Mouse (Mus musculus) layer of hippocampus, adult 8-10 months (tissue): Measurements from ENCODE around the gene Higd1b. TPM values are rescaled to one million over a fixed set of nuclear protein-coding genes. Genes with fewer than 3 reads are reported as not detected.

Experiments
- DNase-seq, 2 experiments: peaks; one replicate each; pipeline ENCODE4 v3.0.0; 2022; ENCODE audit warnings: low spot score in 2 of 2
- total RNA-seq, 4 experiments: library from RNA; stranded (reverse); gene quantifications; 2 replicates each; pipeline ENCODE4 v1.2.4; 2022

The Higd1b gene
- 1 to 10 TPM; 5.1 to 7.3 (median 6.2) TPM for total RNA-seq

DNA sequence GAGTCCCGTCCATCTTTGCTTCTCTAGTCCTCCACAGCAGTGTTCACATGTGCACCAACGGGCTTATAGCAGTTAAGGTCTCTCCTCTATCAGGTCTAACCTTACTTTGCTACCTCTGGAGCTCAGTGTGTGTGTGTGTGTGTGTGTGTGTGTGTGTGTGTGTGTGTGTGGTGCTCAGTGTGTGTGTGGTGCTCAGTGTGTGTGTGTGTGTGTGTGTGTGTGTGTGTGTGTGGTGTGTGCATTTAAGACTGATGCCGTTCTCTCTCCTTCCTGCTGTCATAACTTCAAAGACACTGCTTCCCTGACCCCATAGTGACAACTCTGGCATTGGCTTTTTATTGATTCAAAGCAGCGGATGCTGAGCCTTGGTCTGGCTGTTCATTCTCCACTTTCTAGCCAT lies at the start of gene Higd1b:
Higd1b (plus strand) TSS at position 301 of the 400 bp plus-strand sequence.
- DNase-seq, result no peak

DNA sequence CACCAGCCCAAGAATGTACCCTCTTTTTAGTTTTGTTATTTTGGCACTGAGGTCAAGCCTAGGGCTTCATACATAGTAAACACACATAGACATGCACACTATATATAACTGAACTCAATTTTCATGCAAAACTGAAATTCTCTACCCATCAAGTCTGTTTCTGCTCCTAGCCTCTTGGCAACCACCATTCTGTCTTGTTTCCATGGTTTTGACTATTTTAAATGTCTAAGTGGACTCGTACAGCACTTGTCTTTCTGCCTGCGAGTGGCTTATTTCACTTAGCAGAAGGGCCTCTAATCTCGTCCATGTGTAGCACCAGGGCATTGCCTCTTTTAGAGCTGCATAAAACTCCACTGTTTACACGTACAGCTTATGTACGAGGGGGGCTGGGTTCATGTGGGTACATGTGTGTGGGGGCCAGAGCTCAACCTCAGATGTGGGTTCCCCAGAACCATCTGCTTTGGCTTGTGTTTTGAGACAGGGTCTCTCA lies 47.9 kb upstream of the Higd1b start:
- no peak for DNase-seq

DNA sequence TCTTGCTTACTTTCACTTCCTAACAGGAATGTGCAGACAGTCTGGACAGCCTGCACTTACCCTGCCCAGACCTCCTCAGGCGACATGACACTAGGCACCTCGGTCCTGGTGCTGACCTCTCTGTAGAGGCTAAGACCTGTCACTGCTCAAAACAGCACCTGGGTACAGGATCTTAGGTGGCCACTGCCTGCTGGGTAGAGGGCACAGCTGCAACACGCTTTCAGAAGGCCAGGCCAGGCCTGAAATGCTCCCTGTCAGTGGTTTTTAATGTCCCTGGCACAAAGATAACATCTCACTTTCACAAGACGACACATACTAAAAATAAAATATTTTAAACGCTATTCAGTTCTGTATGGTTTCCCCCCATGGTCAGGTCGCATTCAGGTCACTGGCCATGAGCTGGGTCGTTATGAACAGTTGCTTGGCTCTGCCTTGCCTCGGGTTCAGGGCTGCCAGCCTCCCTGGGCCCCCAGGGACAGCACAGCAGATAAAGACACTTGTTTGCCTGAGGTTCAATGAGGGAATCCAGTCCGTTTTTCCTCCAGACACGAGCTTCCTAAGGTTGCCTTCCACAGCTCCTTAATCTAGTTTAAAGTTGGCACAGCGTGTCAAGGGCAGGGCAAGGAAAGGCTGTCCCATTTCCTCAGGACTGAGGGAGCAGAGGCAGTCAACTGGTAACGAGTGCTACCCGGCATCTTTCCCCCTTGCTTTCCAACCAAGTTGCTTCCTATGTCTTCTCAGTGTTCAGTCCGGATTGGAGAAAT lies 43.8 kb upstream of the Higd1b start:
- no peak for DNase-seq

DNA sequence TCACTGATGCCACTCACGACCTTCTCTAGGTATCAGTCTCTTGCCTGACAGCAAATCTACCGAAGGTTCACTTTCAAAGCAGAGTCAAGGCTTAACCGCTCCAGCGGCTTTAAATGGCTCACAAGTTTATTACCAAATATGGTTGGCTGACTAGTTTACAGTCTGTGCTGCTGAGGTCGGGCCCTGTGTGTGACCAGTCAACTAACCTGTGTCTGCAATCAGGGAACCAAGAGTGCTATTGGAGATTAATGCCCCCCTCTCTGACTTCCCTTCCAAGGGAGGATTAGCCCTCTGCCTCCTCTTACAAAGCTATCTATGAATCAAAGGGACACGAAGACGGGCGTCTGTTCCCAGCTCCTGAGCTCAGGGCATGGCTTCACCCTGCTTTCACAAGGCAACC lies 41.5 kb upstream of the Higd1b start:
- DNase-seq, result no peak

DNA sequence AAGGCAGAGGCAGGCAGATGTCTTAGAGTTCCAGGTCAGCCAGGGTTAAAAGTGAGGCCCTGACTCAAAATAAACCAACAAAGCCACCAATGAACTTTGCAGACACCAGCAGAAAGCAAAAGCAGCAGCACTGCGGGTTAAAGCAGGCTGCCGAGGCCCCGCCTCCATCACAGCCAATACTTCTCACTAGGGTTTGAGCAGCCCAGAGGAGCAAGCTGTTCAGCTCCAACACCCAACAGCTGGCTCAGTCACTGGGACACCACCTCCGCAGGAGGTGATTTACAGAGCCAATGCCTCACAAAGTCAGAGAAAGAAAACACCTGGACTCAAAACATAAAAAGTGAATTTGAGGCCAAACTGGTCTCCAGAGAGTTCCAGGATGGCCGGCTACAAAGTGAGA lies 32.2 kb upstream of the Higd1b start:
- DNase-seq, result no peak

DNA sequence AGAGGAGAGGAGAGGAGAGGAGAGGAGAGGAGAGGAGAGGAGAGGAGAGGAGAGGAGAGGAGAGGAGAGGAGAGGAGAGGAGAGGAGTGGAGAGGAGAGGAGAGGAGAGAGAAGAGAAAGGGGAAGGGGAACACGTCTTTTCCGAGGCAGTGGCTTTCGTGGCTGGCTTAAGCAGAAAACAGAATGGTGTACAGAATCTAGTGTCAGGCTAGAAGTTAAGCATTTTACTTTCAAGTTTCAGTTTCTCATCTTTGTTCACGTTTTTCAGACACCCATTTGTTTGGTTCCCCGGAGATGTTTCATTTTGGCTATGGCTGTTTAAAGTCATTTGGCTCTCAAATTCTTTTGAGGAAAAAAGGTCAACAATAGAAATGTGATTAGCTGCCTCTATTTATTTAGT lies 27.4 kb upstream of the Higd1b start:
- no peak for DNase-seq

DNA sequence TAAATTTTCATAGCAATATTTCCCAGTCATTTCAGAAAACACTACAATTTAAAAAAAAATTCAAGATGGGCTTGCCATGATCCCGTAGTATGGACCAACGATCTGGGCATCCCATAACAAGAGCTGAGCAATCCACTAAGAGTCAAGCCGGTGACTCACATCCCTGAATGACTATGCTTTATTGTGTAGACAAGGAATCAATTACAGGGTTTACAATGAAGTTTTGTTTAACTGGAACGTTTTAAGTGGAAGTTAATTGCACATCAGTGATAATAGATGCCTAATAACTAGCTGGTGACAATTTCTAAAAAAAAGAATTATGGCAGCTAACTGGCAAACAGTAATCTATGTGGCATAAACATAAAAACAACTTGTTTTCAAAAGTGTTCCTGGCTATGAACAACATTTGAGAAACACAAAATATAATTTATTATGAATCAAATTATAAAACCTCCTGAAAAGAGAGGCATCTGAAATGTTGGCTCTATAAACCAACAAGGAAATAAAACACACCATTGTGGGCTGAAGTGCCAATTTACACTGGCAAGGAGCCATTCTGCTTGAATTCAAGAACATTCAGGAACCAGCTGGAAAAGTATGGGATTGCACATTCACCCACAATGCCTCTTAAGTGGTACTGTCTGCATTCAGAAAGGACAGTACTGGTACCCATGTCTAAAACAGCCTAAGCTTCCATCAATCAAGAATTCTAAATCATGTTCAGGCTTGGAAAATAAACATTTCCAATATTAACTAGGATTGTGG lies 24.7 kb upstream of the Higd1b start:
- peak in 1 of 2 experiments; percentile 17 for DNase-seq

DNA sequence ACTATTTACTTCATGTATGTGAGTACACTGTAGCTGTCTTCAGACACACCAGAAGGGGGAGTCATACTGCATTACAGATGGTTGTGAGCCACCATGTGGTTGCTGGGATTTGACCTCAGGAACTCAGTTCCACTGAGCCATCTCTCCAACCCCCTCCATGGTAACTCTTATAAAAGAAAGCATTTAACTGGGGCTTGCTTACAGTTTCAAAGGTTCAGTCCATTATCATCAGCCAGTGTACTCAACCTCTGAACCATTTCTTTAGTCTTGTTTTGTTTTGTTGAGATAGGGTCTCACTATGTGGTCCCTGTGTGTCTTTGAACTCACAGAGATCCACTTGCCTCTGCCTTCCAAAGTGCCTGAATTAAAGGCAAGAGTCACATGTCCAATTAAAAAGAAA lies 20.8 kb upstream of the Higd1b start:
- no peak for DNase-seq

DNA sequence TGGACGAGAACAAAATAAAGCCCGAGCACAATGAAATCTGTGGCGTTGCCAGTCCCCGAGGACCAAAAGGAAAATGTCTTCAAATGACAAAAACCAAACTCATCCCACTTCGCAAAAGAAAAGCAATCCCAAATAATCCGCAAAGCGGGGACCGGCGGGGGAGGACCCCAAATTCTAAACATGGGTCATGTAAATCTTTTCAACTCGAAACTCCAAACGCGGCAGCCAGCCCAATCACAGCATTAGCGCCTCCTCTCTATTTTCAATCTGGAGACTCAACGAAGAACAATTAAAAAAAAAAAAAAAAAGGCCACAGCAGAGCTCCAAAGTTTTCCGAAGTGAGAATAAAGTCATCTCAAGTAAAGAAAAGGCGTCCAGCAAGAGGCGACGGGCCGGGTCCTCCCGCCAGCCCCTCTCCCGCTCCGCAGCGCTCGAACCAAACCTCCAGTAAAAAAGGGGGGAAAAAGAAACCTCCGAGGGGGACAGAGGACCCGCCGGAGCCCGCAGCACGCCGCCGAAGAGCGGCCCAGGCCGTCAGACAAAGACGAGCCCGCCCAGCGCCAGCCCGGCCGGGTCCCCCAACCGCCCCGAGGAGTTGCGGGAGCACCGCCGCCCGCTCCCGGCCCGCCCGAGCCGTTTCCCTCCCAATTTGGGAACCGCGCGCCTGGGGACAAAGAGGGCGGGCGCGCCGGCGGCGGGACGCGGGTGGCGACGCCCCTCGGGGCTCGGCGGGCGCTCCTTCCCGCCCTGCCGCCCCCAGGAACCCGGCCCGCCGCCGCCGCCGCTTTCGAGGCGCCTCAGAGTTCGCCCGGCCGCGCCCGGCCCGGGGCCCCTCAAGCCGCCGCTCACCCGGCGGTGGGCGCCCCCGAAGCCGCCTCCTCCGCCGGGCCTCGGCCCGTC lies 17.3 kb upstream of the Higd1b start:
- DNase-seq, result no peak

DNA sequence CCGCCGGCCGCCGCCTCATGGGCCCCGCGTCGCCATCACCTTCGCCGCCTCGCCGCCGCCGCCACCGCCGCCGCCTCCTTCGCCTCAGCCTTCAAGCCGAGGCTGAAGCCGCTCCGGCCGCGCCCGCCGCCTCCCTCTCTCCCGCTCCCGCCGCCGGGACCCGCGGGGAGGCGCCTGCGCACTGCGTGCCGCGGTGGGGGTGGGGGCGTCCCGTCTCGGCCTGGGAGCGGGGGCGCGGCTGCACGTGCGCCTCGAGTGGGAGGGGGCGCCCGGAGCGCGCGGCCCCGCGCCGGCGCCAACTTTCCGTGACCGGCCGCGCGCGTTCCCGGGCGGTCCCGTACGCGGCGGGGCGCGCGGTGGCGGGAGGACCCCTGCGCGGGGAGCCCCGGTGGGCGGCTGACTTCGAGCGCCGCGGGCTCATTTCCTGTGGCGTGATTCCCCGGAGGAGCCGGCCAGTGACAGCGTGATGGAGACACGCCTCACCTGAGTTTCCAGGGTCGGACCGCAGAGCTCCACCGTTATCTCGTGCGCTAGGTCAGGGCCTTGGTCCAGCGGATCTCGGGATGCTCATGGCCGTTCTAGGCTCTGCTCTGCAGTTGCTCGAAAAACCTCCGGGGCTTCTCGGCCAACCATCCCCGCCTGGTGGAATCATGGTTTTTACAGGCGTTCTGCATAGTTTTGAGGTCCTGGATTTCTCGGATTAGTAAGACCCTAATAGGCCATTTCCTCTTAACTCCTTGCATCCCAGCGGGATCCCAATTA lies 16.4 kb upstream of the Higd1b start, which contains the start of gene Gjc1:
Gjc1 (minus strand) TSS at position 680 of the 762 bp plus-strand sequence.
- no peak for DNase-seq

DNA sequence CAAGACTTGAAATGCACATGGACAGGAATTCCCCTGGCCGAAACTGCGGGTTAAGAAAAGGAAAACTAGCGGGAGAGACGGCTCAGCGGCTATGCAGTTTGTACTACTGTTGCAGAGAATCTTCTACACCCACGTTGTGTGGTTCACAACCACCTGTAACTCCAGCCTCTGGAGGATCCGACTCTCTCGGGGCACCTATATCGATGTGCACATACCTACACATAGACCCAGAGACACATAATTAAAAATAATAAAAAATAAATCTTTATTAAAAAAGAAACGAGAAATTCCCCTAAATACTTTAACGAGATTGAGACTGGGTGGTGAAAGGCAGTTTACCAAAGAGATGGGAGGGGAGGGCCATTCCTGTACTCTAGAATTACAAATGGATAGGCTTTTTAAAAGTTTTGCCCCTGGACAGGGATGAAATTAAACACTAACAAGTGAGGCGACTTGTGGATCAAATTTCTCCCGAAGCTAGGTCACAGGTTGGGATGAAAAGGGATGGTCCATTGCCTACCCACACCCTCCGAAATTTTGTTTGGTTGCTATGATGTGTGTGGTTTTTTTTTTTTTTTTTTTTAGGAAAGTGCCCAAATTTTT lies 15.8 kb upstream of the Higd1b start:
- DNase-seq, result no peak

DNA sequence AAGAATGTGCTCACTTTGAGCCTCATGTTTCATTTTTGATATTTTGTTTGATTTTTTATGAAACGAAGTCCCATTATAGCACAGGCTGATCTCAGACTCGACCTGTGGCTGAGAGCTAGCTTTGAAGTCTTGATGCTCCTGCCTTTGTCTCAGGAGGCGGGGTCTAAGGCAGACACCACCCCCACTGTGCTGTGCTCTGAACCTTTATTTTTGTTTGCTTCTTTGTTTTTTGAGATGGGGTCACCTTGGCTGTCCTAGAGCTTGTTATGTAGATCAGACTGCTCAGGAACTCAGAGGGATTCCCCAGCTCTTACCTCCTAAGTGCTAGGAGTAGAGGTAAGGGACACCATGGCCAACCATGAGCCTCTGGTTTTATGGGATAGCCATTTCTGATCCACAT lies 15.2 kb upstream of the Higd1b start:
- DNase-seq, result no peak

DNA sequence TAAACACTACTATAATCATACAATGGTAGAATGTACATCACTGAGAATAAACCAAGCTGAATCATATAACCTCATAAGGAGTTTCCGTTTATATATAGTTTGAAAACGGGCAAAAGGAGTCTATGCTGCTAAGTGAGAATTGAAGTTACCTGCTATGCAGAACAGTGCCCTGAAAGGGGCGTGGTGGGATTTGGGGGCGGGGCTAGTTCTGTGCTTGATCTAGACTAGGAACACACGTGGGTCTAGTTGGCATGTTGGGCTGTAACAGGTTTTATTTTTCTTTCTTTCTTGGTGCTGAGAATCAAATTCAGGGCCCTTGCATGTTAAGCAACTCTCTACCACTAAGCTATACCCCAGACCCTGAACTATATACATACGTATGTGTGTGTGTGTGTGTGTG lies 14.4 kb upstream of the Higd1b start:
- DNase-seq, result no peak

DNA sequence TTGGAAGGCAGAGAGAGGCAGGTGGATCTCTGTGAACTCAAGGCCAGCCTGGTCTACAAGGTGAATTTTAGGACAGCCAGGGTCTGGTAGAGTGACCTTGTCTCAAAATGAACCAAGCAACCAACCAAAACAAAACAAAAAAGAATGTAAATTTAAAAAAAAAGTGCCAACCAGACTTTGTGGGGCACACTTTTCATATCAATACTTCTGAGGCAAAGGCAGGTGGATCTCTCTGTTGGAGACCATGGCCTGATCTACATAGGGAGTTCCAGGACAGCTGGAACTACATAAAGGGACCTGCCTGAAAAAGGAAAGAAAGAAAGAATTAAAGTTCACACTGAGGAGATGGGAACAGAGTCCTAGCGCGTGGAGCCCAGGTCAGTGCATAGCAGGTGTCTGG lies 9.2 kb upstream of the Higd1b start:
- DNase-seq, result no peak

DNA sequence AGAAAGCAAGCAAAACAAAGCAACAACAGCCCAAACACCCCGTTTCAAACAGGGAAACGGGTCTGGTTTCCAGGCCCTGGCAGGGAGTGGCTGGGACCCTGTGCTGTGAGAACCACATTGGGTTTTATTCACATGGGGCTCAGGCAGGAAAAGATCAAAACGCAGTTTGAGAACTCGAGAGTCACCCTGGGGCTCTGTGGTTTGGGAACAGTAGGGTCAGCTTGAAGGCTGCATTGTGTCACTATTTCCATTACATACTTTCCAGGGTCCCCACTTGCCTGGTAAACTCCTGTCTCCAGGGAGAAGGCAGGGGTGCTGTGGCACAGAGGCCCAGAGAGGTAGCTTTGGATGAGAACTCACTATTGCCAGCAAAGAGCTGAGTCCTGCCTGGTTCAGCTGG lies 8.6 kb upstream of the Higd1b start:
- DNase-seq, result no peak

DNA sequence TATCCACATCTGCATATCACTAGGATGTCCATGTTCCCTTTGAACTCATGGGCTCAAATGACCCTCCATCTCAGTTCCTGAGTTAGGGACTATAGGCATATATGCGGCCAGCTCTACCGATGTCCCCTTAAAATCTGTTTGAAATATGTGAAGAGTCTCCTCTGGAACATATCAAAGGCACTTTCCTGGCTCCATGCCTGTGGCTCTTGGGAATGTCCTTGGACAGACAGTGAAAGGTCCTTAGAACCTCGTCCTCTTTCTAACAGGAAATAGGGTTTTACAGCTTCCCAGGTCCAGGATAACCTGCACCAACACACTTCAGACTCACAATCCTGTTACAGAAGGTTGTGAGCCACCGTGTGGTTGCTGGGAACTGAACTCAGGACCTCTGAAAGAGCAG lies 5.4 kb upstream of the Higd1b start:
- DNase-seq, result no peak

DNA sequence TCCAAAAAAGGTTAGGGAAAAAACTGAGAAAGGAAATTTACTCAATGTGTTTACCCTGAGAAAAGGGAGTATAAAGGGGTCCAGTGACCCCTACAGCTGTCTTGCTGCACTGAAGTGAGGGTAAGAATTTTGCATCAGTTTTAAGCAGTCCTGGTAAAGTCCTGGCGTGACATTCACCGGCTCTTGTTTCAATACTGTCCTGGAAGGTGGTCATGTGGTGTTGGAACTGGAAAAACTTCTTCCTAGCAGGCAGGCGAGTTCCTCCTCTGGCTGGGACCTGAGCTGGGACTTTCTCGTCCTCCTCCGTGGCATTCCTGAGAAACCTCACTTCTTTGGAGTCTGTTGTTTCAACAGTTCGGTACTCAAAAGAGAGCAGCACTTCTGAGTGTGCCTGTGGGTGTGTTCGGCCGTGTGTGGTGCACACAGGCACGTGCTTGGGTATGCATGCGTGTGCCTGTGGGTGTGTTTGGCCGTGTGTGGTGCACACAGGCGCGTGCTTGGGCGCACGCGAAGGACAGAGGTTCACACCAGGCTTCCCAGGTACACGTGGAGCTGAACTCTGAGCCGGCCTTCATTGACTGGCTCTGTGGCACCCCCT lies 2.9 kb upstream of the Higd1b start:
- no peak for DNase-seq

DNA sequence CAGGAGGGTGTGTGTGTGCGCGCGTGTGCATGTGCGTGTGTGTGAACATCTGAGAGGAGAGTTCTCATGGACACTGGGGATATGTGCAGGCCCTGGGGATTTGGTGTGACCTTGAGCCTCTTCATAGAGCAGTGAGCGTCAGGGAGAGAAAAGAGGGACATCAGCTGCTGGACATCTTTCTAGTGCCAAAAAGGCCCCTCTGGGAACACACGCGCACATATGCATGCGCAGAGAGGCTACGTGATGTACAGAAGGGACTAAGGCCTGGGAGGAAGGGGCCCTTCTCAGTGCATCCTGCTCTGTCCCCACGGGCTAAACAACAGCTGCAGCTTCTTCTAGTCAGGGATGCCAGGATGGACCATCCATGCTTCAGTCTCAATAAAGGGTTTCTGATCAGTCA lies 1.4 kb upstream of the Higd1b start:
- no peak for DNase-seq

DNA sequence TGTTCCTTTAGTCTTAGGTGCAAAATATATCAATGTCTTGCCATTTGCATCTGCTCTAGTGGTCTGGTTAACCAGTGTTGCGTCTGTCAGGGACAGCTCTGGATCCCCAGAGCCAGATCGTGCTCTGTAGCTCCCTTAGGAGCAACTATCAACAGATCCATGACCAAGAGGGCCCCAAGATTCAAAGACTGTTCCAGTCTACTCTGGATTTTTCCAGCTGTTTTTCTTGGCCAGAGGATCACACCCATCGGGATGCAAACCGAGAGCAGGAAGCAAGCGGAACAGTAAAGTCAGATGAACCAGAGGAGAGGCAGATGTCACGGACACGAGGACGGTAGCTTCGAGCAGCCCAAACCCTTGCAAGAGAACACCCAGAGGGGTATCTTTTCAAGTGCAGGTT lies 497 bp downstream of the Higd1b start:
- DNase-seq, result no peak

DNA sequence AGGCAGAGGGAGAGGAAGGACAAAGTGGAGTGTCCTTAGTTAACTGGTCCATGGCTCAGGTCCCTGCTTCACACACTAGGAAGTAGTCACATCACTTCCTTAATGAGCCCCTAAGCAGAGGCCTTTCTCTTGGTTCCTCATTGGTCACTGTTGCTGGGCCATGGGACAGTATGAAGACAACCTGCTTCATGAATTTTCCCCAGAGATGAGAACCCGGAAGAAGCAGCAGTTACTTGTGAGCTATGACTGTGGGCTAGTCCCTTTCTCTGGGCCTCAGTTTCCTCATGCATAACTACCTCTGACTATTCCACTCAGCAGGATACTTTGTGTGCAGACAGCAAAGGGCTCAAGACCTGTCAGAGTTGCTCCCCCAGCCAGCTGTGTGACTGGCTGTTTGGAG lies 1.7 kb downstream of the Higd1b start:
- DNase-seq, result no peak
